Mouse (Mus musculus) splenic B cell, adult 2 months (primary cell): ENCODE data around the gene Ier2.

Source experiments
- DNase-seq: peaks from one replicate; pipeline ENCODE4 v3.0.0-alpha.2; 2011; ENCODE audit warnings: low read depth, low spot score
- H3K27me3 ChIP-seq: 2 replicates; pipeline ENCODE4 v1.6.1; 2012; ENCODE audit warnings: mild to moderate bottlenecking, low read length, moderate library complexity, mixed read lengths; ENCODE audit not compliant: control insufficient read depth, poor library complexity, insufficient read depth, severe bottlenecking
- H3K36me3 ChIP-seq: 2 replicates; pipeline ENCODE4 v1.6.1; 2012; ENCODE audit warnings: mild to moderate bottlenecking, low read length, moderate library complexity, mixed read lengths; ENCODE audit not compliant: control insufficient read depth, poor library complexity, insufficient read depth, severe bottlenecking

Gene Ier2

GRCm38 (mm10) chr8:84641578-84642361, 20.9 kb downstream of the Ier2 start:
- DNase-seq = no peak

GRCm38 (mm10) chr8:84640617-84641294, 21.9 kb downstream of the Ier2 start:
- DNase-seq = no peak
- Histone ChIP-seq H3K36me3 (no peaks in the 10 kb centered on the region), H3K27me3 (no peaks in the 10 kb centered on the region; the same call in 1 of the 2 replicates)

More at GRCm38 (mm10) chr8:84641578-84642361, 20.9 kb downstream of the Ier2 start:
- Histone ChIP-seq H3K36me3 (no peaks in the 10 kb centered on the region), H3K27me3 (no peaks in the 10 kb centered on the region; the same call in 1 of the 2 replicates)

- Histone ChIP-seq H3K27me3 (no peaks in the 10 kb centered on the region; the same call in 1 of the 2 replicates), H3K36me3 (no peaks in the 10 kb centered on the region)
- DNase-seq = no peak
These were observed 22.6 kb downstream of the Ier2 start for GRCm38 (mm10) chr8:84640010-84640588.

GRCm38 (mm10) chr8:84639162-84640009, 23.3 kb downstream of the Ier2 start:
- no peaks in the 10 kb centered on the region for H3K27me3 ChIP-seq
- H3K36me3 ChIP-seq = no peaks in the 10 kb centered on the region
- DNase-seq = peak; percentile 97

DNA sequence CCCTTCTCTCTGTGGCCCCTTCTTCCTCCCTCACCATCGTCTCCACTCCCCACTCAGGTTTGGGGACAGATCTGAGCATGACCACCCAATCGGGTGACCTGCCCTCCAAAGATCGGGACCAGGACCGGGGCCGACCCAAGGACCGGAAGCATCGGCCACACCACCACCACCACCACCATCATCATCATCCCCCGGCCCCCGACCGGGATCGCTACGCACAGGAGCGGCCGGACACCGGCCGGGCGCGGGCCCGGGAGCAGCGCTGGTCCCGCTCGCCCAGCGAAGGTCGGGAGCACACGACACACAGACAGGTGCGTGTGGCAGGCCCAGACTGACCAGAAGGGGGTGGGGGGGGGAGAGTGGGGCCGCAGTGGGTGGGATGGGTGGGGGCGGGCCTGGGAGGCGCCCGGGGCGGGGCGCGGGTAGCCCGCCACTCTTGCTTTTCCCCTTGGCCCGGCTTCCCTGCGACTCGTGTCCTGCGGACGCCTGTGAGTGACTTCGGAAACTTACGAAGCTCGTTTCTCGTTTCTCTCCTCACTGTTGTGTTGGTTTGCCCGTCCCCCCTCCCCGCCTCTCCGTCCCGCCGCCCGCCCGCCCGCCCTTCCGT, 24.0 kb downstream of the Ier2 start:
- no peaks in the 10 kb centered on the region for H3K27me3 ChIP-seq
- DNase-seq = peak; percentile 31
- no peaks in the 10 kb centered on the region for H3K36me3 ChIP-seq

GRCm38 (mm10) chr8:84637946-84638554, 24.6 kb downstream of the Ier2 start:
- no peaks in the 10 kb centered on the region for H3K27me3 ChIP-seq
- no peaks in the 10 kb centered on the region for H3K36me3 ChIP-seq
- no peak for DNase-seq

DNA sequence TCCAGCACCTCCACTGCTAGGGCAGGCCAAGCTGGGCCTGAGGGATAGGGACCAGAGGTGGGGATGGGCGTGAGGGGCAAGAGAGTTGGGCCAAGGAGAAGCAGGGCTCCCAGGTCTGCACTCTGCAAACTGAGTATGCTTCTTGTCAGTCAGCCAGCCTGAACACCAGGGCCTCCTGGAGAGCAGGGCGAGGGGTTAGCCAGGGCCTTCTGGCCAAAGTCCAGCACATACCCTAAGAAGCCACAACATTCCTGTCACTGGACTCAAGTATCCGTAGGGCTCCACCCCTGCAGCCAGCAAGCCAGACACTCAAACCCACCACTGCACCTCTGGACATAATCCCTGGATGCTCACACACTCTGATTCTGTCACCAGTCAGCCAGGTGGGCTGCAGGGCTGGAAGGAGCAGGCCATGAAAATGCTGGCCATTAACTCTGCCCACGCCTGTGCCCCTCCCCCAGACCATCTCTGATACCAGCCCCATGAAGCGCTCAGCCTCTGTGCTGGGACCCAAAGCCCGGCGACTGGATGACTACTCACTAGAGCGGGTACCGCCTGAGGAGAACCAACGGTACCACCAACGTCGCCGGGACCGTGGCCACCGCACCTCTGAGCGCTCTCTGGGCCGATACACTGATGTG, 26.5 kb downstream of the Ier2 start:
- Histone ChIP-seq H3K36me3 (no peaks in the 10 kb centered on the region), H3K27me3 (no peaks in the 10 kb centered on the region)
- no peak for DNase-seq

- DNase-seq = no peak
- no peaks in the 10 kb centered on the region for H3K27me3 ChIP-seq
- H3K36me3 ChIP-seq = no peaks in the 10 kb centered on the region
These were observed 27.1 kb downstream of the Ier2 start for GRCm38 (mm10) chr8:84635397-84636050.

DNA sequence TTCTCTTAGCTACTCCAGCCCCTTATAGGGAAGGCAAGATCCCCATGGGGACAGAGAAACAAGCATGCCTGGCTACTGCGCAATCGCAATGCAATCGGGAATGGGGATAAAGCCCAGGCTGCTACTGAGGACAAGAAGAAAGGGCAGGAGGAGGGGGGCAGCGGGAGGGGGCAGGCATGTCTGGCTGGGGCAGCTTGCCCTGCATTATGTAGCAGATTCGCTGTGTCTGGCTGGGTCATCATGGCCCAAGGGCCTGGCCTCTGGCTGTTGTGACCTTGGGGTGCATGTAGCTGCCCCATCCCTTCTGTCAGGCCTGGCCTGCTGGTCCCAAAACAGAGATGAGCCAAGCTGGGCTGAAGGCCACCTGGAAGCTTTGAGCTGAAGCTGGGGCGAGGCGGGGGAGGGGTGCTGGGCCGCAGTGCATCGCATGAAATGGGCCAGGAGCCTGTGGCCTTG, 27.8 kb downstream of the Ier2 start:
- Histone ChIP-seq H3K27me3 (no peaks in the 10 kb centered on the region), H3K36me3 (no peaks in the 10 kb centered on the region)
- DNase-seq = no peak

GRCm38 (mm10) chr8:84633841-84634584, 28.6 kb downstream of the Ier2 start:
- H3K36me3 ChIP-seq = no peaks in the 10 kb centered on the region
- H3K27me3 ChIP-seq = no peaks in the 10 kb centered on the region
- no peak for DNase-seq

GRCm38 (mm10) chr8:84631813-84632212, 30.8 kb downstream of the Ier2 start:
- Histone ChIP-seq H3K27me3 (no peaks in the 10 kb centered on the region), H3K36me3 (no peaks in the 10 kb centered on the region)
- DNase-seq = no peak

DNA sequence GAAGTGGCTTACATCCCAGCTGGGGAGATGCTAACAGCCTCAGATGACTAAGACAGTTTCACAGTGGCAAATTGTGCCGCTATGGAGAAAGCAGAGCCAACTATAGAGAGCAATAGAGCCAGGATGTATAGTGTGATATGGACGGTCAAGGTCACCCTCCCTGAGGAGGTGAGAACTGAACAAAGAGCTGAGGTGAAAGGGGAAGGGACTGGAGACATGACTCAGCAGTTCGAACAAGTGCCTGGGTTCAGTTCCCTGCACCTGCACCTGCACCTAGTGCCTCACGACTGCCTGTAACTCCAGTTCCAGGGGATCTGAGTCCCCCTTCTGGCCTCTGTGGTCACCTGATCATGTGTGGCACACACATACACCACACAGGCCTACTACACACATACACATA, 32.5 kb downstream of the Ier2 start:
- H3K36me3 ChIP-seq = no peaks in the 10 kb centered on the region
- DNase-seq = no peak
- H3K27me3 ChIP-seq = no peaks in the 10 kb centered on the region
